Comparison of ENCODE assay signal across 18 mouse cellular contexts in genomic region chr11:68390381-68391287, GRCm38 (mm10). TPM values are rescaled to one million over a fixed set of nuclear protein-coding genes. Genes with fewer than 3 reads are reported as not detected.
DNase-seq lines count a peak whose midpoint lies in the region; ATAC-seq and TF ChIP-seq lines count a peak whose summit lies in the region.
"Had no signal": no experiment of that assay in that cellular context is flagged by ENCODE, and none has a peak within 500 bp of the region (broad histone marks: within the 10 kb centered on the region; RNA-seq: fewer than 3 reads in every experiment).

No protein-coding gene starts in this region.

- H3K9me3 ChIP-seq in heart, embryonic 11.5 days (replicated peaks; ENCODE audit: control insufficient read depth, low read length) = no peaks in the 10 kb centered on the region
- H3K9me3 ChIP-seq: forebrain, embryonic 13.5 days; hindbrain, embryonic 15.5 days had no signal

- no peaks in the 10 kb centered on the region for H3K36me3 ChIP-seq in kidney, adult 2 months (ENCODE audit: control insufficient read depth, insufficient read depth, low read length)
- H3K36me3 ChIP-seq in heart, embryonic 11.5 days (ENCODE audit: control insufficient read depth, insufficient read depth, low read length) = no peaks in the 10 kb centered on the region
- H3K36me3 ChIP-seq: hindbrain, embryonic 15.5 days had no signal

- peaks cover 20% of the 10 kb centered on the region for H3K4me1 ChIP-seq in kidney, adult 2 months (ENCODE audit: control insufficient read depth, insufficient read depth, low read length)
- H3K4me1 ChIP-seq in heart, embryonic 11.5 days (ENCODE audit: control insufficient read depth, insufficient read depth, low read length) = peaks cover 7% of the 10 kb centered on the region; the same call in 1 of the 2 replicates

- H3K27ac ChIP-seq in kidney, adult 2 months (ENCODE audit: insufficient read depth, low read depth, low read length) = 0 out of 2 replicates have a peak overlapping the region, but pooled peaks have one; percentile 61
- H3K27ac ChIP-seq in heart, embryonic 11.5 days (ENCODE audit: low read depth, low read length) = peak overlapping the region; percentile 38
- H3K27ac ChIP-seq: forebrain, embryonic 13.5 days; hindbrain, embryonic 15.5 days; stomach, postnatal 0 days had no signal

- no peak for TF ChIP-seq CTCF in kidney, adult 2 months (conservative IDR thresholded peaks at IDR 0.05; ENCODE audit: insufficient read depth, insufficient read length, low read depth, low read length)

- H3K27me3 ChIP-seq in kidney, adult 2 months (replicated peaks; ENCODE audit: control insufficient read depth, insufficient read depth, low read length) = no peaks in the 10 kb centered on the region
- H3K27me3 ChIP-seq in heart, embryonic 11.5 days (ENCODE audit: control insufficient read depth, insufficient read depth, low read length) = peaks cover 80% of the 10 kb centered on the region

- no peak for TF ChIP-seq POLR2A in kidney, adult 2 months (IDR thresholded peaks at IDR 0.05; ENCODE audit: low read depth, low read length)

- H3K4me2 ChIP-seq in heart, embryonic 11.5 days = peak overlapping the region; percentile 39
- H3K4me2 ChIP-seq: forebrain, embryonic 13.5 days; hindbrain, embryonic 15.5 days had no signal

- H3K4me3 ChIP-seq in kidney, adult 2 months (ENCODE audit: insufficient read depth, low read depth, low read length) = no peak overlapping the region
- no peak overlapping the region for H3K4me3 ChIP-seq in heart, embryonic 11.5 days (ENCODE audit: low read depth, low read length)
- H3K4me3 ChIP-seq: forebrain, embryonic 13.5 days; hindbrain, embryonic 15.5 days had no signal

- 46% methylated on average over 19 of the region's 19 CpGs for WGBS in kidney, adult 2 months
- 2% methylated on average over 19 of the region's 19 CpGs for WGBS in heart, embryonic 11.5 days (ENCODE audit: insufficient replicate concordance)

- intact Hi-C loops in heart, postnatal 14 days (cut with DNase I) = no loop called here

- no peak for DNase-seq in kidney, adult 2 months
- DNase-seq in kidney, adult 8-10 months = no peak
- peak; percentile 73 for DNase-seq in R1 (ENCODE audit: low read depth, low spot score)
- DNase-seq in heart, postnatal 14 days = peak; percentile 35 to 49
- DNase-seq in left cerebral cortex, adult 11 months (ENCODE audit: low spot score) = no peak
- DNase-seq in testis, postnatal 14 days (ENCODE audit: low spot score) = no peak
- DNase-seq in cerebellum, adult 8-10 months = no peak
- DNase-seq: adrenal gland, postnatal 10 days; cerebellum, adult 11-12 months; kidney, postnatal 14 days; lung, adult 18-20 months; right cerebral cortex, postnatal 25 days; thymus, postnatal 14 days had no signal

- ATAC-seq in heart, embryonic 11.5 days (replicated peaks; ENCODE audit: insufficient number of reproducible peaks, low FRiP score, low TSS enrichment) = peak; percentile 59
- ATAC-seq: forebrain, embryonic 13.5 days; intestine, postnatal 0 days had no signal

- no peak overlapping the region for H3K9ac ChIP-seq in heart, embryonic 11.5 days (ENCODE audit: low read depth, low read length)
- H3K9ac ChIP-seq: forebrain, embryonic 13.5 days; hindbrain, embryonic 15.5 days had no signal

RNA-seq across cellular contexts. Expression of gene Ntn1, which starts 10.0 kb away (rescaled TPM):
- polyA plus RNA-seq in kidney, adult 2 months (2012; rRNA removed) = 24.4 and 33.1 TPM in 2 replicates
- 6.1 and 6.8 TPM in 2 replicates for polyA plus RNA-seq in heart, embryonic 11.5 days (2014; fragmentation: Nextera tagmentation; extraction: Ambion mirVana)
- 10 to 100 TPM; 52.7 to 55.5 TPM for total RNA-seq in heart, postnatal 14 days (2021)

RNA-seq across cellular contexts. Expression of gene Pik3r5, which starts 41.3 kb away (rescaled TPM):
- 0.83 and 2.2 TPM in 2 replicates for polyA plus RNA-seq in kidney, adult 2 months (2012; rRNA removed)
- polyA plus RNA-seq in heart, embryonic 11.5 days (2014; fragmentation: Nextera tagmentation; extraction: Ambion mirVana) = 0.19 and 0.25 TPM in 2 replicates
- total RNA-seq in heart, postnatal 14 days (2021) = 1 to 10 TPM; 1.0 to 1.8 TPM

Comparison
In these comparisons a context has a peak if more than half of its experiments do, and no peak if none do; other contexts are left out.
1. DNase-seq: peak in R1 (single experiment) and heart, postnatal 14 days (2 of 2); none in kidney, adult 2 months (single experiment), kidney, adult 8-10 months (0 of 2), left cerebral cortex, adult 11 months (single experiment), testis, postnatal 14 days (single experiment) and cerebellum, adult 8-10 months (single experiment).